Mouse (Mus musculus) lung, adult 2 months (tissue): ENCODE data around the gene Snx29.

Experiments used
- CTCF ChIP-seq: fragments of 200-500 bp; IDR thresholded peaks from 2 replicates; pipeline ENCODE4 v1.5.1; 2011; ENCODE audit warnings: mild to moderate bottlenecking, low read length, control low read depth; ENCODE audit not compliant: insufficient read depth
- POLR2A ChIP-seq: fragments of 200-500 bp; IDR thresholded peaks from 2 replicates; pipeline ENCODE4 v1.6.1; 2011; ENCODE audit warnings: low read depth, mild to moderate bottlenecking, control low read depth, low read length, borderline replicate concordance; ENCODE audit errors: extremely low read depth

DNA sequence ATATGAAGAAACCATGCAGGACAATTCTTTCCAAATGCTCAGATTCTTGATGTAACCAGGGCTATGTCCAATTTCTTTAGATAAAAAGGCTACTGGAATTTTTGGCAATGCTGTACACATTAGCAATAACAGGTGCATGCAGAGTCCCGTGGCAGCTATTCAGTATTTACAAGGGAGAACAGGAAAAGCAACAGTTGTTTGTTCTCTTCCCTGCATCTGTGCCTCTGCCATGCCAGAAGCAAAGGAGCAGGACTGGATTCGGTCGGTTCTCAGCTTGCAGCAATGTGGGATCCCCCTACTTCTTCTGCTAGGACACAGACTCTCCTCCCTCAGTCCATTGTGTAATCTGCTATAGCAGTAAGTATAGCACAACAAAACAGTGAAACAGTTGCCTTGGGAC lies 276.8 kb downstream of the Snx29 start:
- TF ChIP-seq CTCF (no peak), POLR2A (no peak)
